Mouse (Mus musculus): ENCODE measurements around the gene Kdm2a. TPM values are rescaled to one million over a fixed set of nuclear protein-coding genes. Genes with fewer than 3 reads are reported as not detected.

The Kdm2a gene
- polyA plus RNA-seq, 1 experiment: 20.3 TPM

DNA sequence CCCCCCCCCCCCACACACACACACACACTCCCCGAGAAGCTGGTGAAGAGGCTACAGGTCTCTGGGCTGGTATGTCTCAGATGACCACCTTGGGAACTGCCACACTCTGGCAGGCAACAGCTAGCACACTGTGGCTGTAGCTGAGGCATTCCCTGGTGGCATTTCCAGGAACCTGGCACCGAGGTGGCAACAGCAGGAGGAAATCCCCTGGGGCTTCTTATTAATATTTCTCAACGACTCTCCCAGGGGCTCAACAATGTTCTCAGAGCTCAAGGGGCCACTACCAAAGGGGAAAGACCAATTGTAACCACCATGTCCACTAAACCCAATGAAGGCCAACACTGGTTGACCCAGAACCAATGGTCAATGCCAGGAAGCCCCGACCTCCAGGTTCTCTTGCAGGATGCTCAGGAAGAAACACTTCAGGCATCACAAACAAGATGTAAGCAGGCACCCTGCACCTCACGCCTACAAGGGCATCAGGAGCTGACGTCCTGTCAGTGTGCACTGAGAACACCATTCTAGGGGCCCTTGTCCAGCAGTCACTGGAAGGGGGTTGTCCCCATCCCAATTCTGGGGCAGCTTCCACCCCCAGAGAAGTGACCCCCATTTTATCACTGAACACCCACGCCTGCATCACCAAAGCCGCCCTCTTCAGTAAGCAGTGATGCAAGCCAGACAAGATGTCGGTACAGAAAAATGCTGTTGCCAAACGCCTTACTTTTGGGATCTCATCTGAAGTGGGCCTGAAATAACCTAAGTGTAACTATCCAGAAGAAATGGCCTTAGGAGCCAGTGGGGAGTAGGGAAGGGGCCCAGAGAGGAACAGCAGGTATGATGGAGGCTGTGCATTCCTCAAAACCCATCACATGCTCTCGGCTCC lies 97.0 kb downstream of the Kdm2a start:
- TF ChIP-seq TCF12 (IDR thresholded peaks at IDR 0.05; ENCODE audit: insufficient read depth, poor library complexity, severe bottlenecking): no peak
- no peak for TF ChIP-seq MYOD1 (IDR thresholded peaks at IDR 0.05; ENCODE audit: control insufficient read depth in 1 of 3, insufficient read length in 2 of 3, low read depth in 2 of 3)
- no peak for TF ChIP-seq MAX (IDR thresholded peaks at IDR 0.05; ENCODE audit: low read depth)
- TF ChIP-seq E2F4 (IDR thresholded peaks at IDR 0.05; ENCODE audit: insufficient read depth): no peak
- no peak for TF ChIP-seq USF1 (IDR thresholded peaks at IDR 0.05; ENCODE audit: low read depth)
- TF ChIP-seq SRF (IDR thresholded peaks at IDR 0.05; ENCODE audit: control insufficient read depth, insufficient read length, low read depth): no peak
- TF ChIP-seq POLR2A (IDR thresholded peaks at IDR 0.05; ENCODE audit: insufficient read length, low read depth): no peak
- no peak for TF ChIP-seq TCF3 (IDR thresholded peaks at IDR 0.05; ENCODE audit: insufficient read length, low read depth)
- TF ChIP-seq MYOG (IDR thresholded peaks at IDR 0.05; ENCODE audit: control insufficient read depth in 1 of 3, insufficient read depth in 1 of 3, insufficient read length in 2 of 3, low read depth in 2 of 3): no peak
- TF ChIP-seq CEBPB (IDR thresholded peaks at IDR 0.05; ENCODE audit: insufficient read depth, poor library complexity, severe bottlenecking): no peak
- Histone ChIP-seq H3K4me2 (ENCODE audit: low read depth) (no peak overlapping the region), H3K27me3 (ENCODE audit: control insufficient read depth, insufficient read depth, insufficient read length) (no peaks in the 10 kb centered on the region), H3K4me3 (no peak overlapping the region), H3K36me3 (ENCODE audit: control insufficient read depth, insufficient read depth) (no peaks in the 10 kb centered on the region), H3ac (ENCODE audit: control insufficient read depth, insufficient read length) (no peak overlapping the region), H3K79me2 (ENCODE audit: control insufficient read depth, insufficient read depth) (peaks cover 68% of the 10 kb centered on the region)

DNA sequence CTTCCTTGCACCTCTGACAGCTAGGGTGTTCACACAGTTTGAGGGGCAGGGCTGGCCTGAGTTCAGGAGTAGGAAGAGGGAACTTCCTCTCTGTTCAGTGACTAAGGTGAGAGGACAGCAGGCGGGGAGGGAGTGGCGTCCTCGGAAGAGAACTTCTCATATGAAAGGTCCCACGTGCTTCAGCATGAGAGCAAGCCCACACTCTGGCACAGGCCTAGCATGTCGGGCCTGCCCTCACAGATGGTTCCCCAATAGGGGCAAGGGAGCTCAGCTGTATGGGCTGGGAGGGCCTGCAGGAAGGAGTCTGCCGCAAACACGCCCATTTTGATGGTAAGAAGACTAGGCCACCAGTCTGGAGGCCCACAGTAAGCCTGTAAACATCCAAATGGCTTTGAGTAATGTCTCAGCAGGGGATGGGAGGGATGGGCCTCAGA lies 97.8 kb downstream of the Kdm2a start:
- TF ChIP-seq CEBPB (IDR thresholded peaks at IDR 0.05; ENCODE audit: insufficient read depth, poor library complexity, severe bottlenecking) (no peak), MAX (IDR thresholded peaks at IDR 0.05; ENCODE audit: low read depth) (no peak), REST (IDR thresholded peaks at IDR 0.05; ENCODE audit: insufficient read depth, insufficient read length) (no peak), MYOG (IDR thresholded peaks at IDR 0.05; ENCODE audit: control insufficient read depth in 1 of 3, insufficient read depth in 1 of 3, insufficient read length in 2 of 3, low read depth in 2 of 3) (no peak), USF1 (IDR thresholded peaks at IDR 0.05; ENCODE audit: low read depth) (no peak), MYOD1 (IDR thresholded peaks at IDR 0.05; ENCODE audit: control insufficient read depth in 1 of 3, insufficient read length in 2 of 3, low read depth in 2 of 3) (no peak), E2F4 (IDR thresholded peaks at IDR 0.05; ENCODE audit: insufficient read depth) (no peak), POLR2AphosphoS2 (IDR thresholded peaks at IDR 0.05; ENCODE audit: insufficient read length, low read depth) (no peak), POLR2A (IDR thresholded peaks at IDR 0.05; ENCODE audit: insufficient read length, low read depth) (no peak), TCF3 (IDR thresholded peaks at IDR 0.05; ENCODE audit: insufficient read length, low read depth) (no peak), TCF12 (IDR thresholded peaks at IDR 0.05; ENCODE audit: insufficient read depth, poor library complexity, severe bottlenecking) (no peak), SRF (IDR thresholded peaks at IDR 0.05; ENCODE audit: control insufficient read depth, insufficient read length, low read depth) (no peak)

DNA sequence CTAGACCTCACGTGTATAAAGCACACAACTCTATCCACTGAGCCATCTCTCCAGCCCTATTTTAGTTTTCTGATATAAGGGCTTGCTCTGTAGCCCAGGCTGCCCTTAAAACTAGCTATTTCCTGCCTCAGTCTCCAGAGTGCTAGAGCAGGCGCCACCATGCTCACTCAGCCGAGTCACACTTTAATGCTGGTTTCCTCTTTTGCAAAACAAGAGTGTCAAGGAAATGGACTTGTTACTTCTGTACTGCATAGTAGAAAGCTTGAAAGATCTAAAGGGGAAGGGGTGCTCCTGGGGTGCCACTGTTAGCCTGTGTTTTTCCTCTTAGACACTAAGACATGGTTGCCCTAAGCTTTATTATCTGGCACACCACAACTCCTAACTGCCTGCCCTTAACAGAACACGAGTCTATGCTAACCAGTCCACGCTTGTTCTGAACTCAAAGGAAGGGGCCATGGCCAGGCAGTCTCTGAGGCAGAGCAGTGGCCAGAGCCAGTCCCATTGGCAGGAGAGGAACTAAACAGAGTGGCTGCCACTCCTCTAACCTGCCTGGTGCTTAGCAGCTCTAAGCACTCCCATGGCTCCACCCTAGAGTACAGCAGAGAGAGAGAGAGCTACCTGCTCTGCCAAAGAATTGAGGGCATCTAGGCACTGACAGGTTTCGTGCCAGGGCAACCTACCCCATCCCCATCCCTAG lies 98.4 kb downstream of the Kdm2a start:
- no peaks in the 10 kb centered on the region for H3K27me3 ChIP-seq (ENCODE audit: control insufficient read depth, insufficient read depth, insufficient read length)
- TF ChIP-seq TCF12 (IDR thresholded peaks at IDR 0.05; ENCODE audit: insufficient read depth, poor library complexity, severe bottlenecking): no peak
- no peak for TF ChIP-seq POLR2A (IDR thresholded peaks at IDR 0.05; ENCODE audit: insufficient read length, low read depth)
- TF ChIP-seq TCF3 (IDR thresholded peaks at IDR 0.05; ENCODE audit: insufficient read length, low read depth): no peak
- no peak for TF ChIP-seq MYOD1 (IDR thresholded peaks at IDR 0.05; ENCODE audit: control insufficient read depth in 1 of 3, insufficient read length in 2 of 3, low read depth in 2 of 3)
- no peak for TF ChIP-seq USF1 (IDR thresholded peaks at IDR 0.05; ENCODE audit: low read depth)
- no peak for TF ChIP-seq MYOG (IDR thresholded peaks at IDR 0.05; ENCODE audit: control insufficient read depth in 1 of 3, insufficient read depth in 1 of 3, insufficient read length in 2 of 3, low read depth in 2 of 3)
- no peak for TF ChIP-seq CEBPB (IDR thresholded peaks at IDR 0.05; ENCODE audit: insufficient read depth, poor library complexity, severe bottlenecking)
- no peak for TF ChIP-seq E2F4 (IDR thresholded peaks at IDR 0.05; ENCODE audit: insufficient read depth)
- TF ChIP-seq REST (IDR thresholded peaks at IDR 0.05; ENCODE audit: insufficient read depth, insufficient read length): no peak
- no peak for TF ChIP-seq SRF (IDR thresholded peaks at IDR 0.05; ENCODE audit: control insufficient read depth, insufficient read length, low read depth)
- TF ChIP-seq MAX (IDR thresholded peaks at IDR 0.05; ENCODE audit: low read depth): no peak
- no peak for TF ChIP-seq POLR2AphosphoS2 (IDR thresholded peaks at IDR 0.05; ENCODE audit: insufficient read length, low read depth)
- H3K36me3 ChIP-seq (ENCODE audit: control insufficient read depth, insufficient read depth): no peaks in the 10 kb centered on the region
- H3ac ChIP-seq (ENCODE audit: control insufficient read depth, insufficient read length): no peak overlapping the region
- H3K4me2 ChIP-seq (ENCODE audit: low read depth): no peak overlapping the region
- peaks cover 66% of the 10 kb centered on the region for H3K79me2 ChIP-seq (ENCODE audit: control insufficient read depth, insufficient read depth)
- H3K4me3 ChIP-seq: no peak overlapping the region

More for the DNA sequence above, 97.8 kb downstream of the Kdm2a start:
- Histone ChIP-seq H3K36me3 (ENCODE audit: control insufficient read depth, insufficient read depth) (no peaks in the 10 kb centered on the region), H3ac (ENCODE audit: control insufficient read depth, insufficient read length) (no peak overlapping the region), H3K79me2 (ENCODE audit: control insufficient read depth, insufficient read depth) (peaks cover 72% of the 10 kb centered on the region), H3K4me3 (no peak overlapping the region), H3K4me2 (ENCODE audit: low read depth) (no peak overlapping the region), H3K27me3 (ENCODE audit: control insufficient read depth, insufficient read depth, insufficient read length) (no peaks in the 10 kb centered on the region)

DNA sequence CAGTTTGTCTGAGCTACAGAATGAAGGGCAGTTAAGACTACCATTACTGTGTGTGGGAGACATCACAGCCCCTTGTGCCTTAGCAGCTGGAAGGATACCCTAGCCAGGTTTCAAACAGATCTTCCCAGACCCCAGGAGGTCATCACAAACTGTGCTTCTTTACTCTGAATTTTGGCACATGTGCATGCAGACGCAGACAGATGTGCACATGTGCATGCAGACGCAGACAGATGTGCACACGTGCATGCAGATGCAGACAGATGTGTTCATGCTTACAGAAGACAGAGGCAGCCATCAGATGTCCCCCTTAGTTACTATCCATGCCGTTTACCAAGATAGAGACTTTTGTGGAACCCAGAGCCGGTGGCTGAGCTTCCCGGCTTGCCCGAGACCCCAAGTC lies 99.0 kb downstream of the Kdm2a start:
- H3K79me2 ChIP-seq (ENCODE audit: control insufficient read depth, insufficient read depth): peaks cover 60% of the 10 kb centered on the region
- TF ChIP-seq MAX (IDR thresholded peaks at IDR 0.05; ENCODE audit: low read depth) (no peak), TCF12 (IDR thresholded peaks at IDR 0.05; ENCODE audit: insufficient read depth, poor library complexity, severe bottlenecking) (no peak)
- no peak overlapping the region for H3ac ChIP-seq (ENCODE audit: control insufficient read depth, insufficient read length)
- no peaks in the 10 kb centered on the region for H3K27me3 ChIP-seq (ENCODE audit: control insufficient read depth, insufficient read depth, insufficient read length)
- H3K36me3 ChIP-seq (ENCODE audit: control insufficient read depth, insufficient read depth): no peaks in the 10 kb centered on the region
- no peak overlapping the region for H3K4me2 ChIP-seq (ENCODE audit: low read depth)
- H3K4me3 ChIP-seq: no peak overlapping the region

All from myocyte (in vitro differentiated cells).